In the genomic region with DNA sequence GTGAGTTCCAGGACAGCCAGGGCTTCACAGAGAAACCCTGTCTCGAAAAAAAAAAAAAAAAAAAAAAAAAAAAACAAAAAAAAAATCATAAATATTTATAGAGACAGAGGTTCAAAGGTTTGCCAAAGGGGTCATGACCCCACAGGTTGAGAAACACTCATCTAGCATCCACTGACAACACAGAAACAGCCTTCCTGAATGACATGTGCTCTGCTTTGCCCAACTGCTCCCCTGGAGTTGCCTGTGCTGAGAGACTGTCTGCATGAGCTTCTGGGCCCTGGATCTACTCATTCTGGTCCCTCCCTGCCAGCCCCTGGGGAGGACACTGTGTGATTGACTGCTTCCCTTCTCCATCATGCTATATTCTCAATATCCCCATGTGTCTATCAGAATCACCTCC, we compare ENCODE assay signal across 28 mouse cellular contexts.
DNase-seq lines count a peak whose midpoint lies in the region; ATAC-seq lines count a peak whose summit lies in the region.
"Had no signal": no experiment of that assay in that cellular context is flagged by ENCODE, and none has a peak within 500 bp of the region (broad histone marks: within the 10 kb centered on the region; RNA-seq: fewer than 3 reads in every experiment).

No protein-coding gene starts in this region.

- peaks cover 4% of the 10 kb centered on the region; the same call in 1 of the 2 replicates for H3K36me3 ChIP-seq in heart, embryonic 12.5 days
- H3K36me3 ChIP-seq in liver, embryonic 16.5 days (ENCODE audit: control insufficient read depth, insufficient read depth) = no peaks in the 10 kb centered on the region
- H3K36me3 ChIP-seq: embryonic facial prominence, embryonic 15.5 days; forebrain, embryonic 10.5 days; forebrain, embryonic 12.5 days had no signal

- H3K27ac ChIP-seq in heart, embryonic 12.5 days (ENCODE audit: poor library complexity, severe bottlenecking) = no peak overlapping the region
- no peak overlapping the region for H3K27ac ChIP-seq in liver, embryonic 16.5 days (ENCODE audit: low read length)
- H3K27ac ChIP-seq: embryonic facial prominence, embryonic 13.5 days; embryonic facial prominence, embryonic 15.5 days; forebrain, embryonic 10.5 days; forebrain, embryonic 12.5 days had no signal

- 38% methylated on average over 1 of the region's 1 CpGs for WGBS in heart, embryonic 12.5 days
- 18% methylated on average over 1 of the region's 1 CpGs for WGBS in liver, embryonic 16.5 days (ENCODE audit: insufficient replicate concordance)

- peak; percentile 79 for DNase-seq in heart, adult 11 months
- DNase-seq in liver (no peak), adipocyte (ENCODE audit: low spot score) (peak; percentile 16)
- DNase-seq: adrenal gland, adult 2 months; adrenal gland, postnatal 10 days; adrenal gland, postnatal 25 days; B cell, adult 2 months; cerebellum, adult 11 months; cerebellum, adult 18-20 months; cerebellum, adult 8-10 months; cerebellum, adult 9-11 months; cerebellum, postnatal 14 days; cerebellum, postnatal 36 days; embryo, embryonic 11 days had no signal

- no peak overlapping the region for H3K4me2 ChIP-seq in heart, embryonic 12.5 days
- no peak overlapping the region for H3K4me2 ChIP-seq in liver, embryonic 16.5 days (ENCODE audit: low read depth, low read length)
- H3K4me2 ChIP-seq: embryonic facial prominence, embryonic 13.5 days; embryonic facial prominence, embryonic 15.5 days; forebrain, embryonic 12.5 days had no signal

- no peaks in the 10 kb centered on the region for H3K9me3 ChIP-seq in heart, embryonic 12.5 days (replicated peaks)
- H3K9me3 ChIP-seq in liver, embryonic 16.5 days (replicated peaks; ENCODE audit: control insufficient read depth, low read length) = no peaks in the 10 kb centered on the region
- H3K9me3 ChIP-seq: embryonic facial prominence, embryonic 13.5 days; embryonic facial prominence, embryonic 15.5 days; forebrain, embryonic 10.5 days; forebrain, embryonic 12.5 days; G1E had no signal

- no peak overlapping the region for H3K9ac ChIP-seq in heart, embryonic 12.5 days
- H3K9ac ChIP-seq in liver, embryonic 16.5 days (ENCODE audit: low read depth, low read length) = no peak overlapping the region
- H3K9ac ChIP-seq: embryonic facial prominence, embryonic 13.5 days; embryonic facial prominence, embryonic 15.5 days; forebrain, embryonic 12.5 days had no signal

- no peaks in the 10 kb centered on the region for H3K27me3 ChIP-seq in heart, embryonic 12.5 days (replicated peaks)
- no peaks in the 10 kb centered on the region for H3K27me3 ChIP-seq in liver, embryonic 16.5 days (ENCODE audit: control insufficient read depth, insufficient read depth, low read depth, low read length)
- H3K27me3 ChIP-seq: CH12.LX; embryonic facial prominence, embryonic 13.5 days; embryonic facial prominence, embryonic 15.5 days; forebrain, embryonic 12.5 days; Patski had no signal

- ATAC-seq in heart, embryonic 12.5 days (ENCODE audit: insufficient number of reproducible peaks, low FRiP score) = no peak
- ATAC-seq in liver, embryonic 16.5 days (ENCODE audit: low read depth) = peak; percentile 30; the same call in 1 of the 2 replicates
- ATAC-seq: activated CD4-positive, CD25-positive, alpha-beta regulatory T cell, adult 4 months; CD4-positive, CD25-positive, alpha-beta regulatory T cell, adult 4 months; forebrain, embryonic 14.5 days; forebrain, embryonic 16.5 days; Patski had no signal

- H3K4me1 ChIP-seq in heart, embryonic 12.5 days (replicated peaks) = peaks cover 25% of the 10 kb centered on the region
- H3K4me1 ChIP-seq in liver, embryonic 16.5 days (ENCODE audit: control insufficient read depth, low read depth, low read length) = no peaks in the 10 kb centered on the region; the same call in 1 of the 2 replicates
- H3K4me1 ChIP-seq: embryonic facial prominence, embryonic 13.5 days; embryonic facial prominence, embryonic 15.5 days had no signal

- no peak overlapping the region for H3K4me3 ChIP-seq in heart, embryonic 12.5 days
- no peak overlapping the region for H3K4me3 ChIP-seq in liver, embryonic 16.5 days (ENCODE audit: low read depth, low read length)
- H3K4me3 ChIP-seq: embryonic facial prominence, embryonic 13.5 days; embryonic facial prominence, embryonic 15.5 days; erythroblast, embryonic 14.5 days; forebrain, embryonic 10.5 days; forebrain, embryonic 12.5 days had no signal
